12 mouse cellular contexts compared by ENCODE assay signal in the genomic region with DNA sequence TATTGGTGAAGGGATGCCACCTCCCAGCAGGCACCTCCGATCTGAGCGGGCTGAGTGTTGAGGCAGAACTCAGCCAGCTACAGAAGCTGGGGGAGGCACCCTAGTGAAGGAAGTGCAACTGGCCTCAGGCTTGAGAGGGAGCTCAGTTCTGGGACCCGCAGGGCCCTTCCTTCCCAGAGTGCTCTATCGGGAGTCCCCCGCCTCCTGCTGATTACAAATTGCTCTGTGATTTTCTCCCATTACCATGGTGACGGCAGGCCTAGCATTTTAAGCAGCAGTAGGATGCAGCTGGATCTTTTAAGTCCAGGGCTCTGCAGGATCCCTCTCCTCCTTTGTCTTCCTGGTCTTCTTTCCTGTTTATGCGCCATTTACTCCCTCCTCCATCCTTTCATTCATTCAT.
A peak's percentile ranks its signal among the peaks of the same experiment; 100 is the strongest.
DNase-seq lines count a peak whose midpoint lies in the region; ATAC-seq lines count a peak whose summit lies in the region.
"Had no signal": no experiment of that assay in that cellular context is flagged by ENCODE, and none has a peak within 500 bp of the region (broad histone marks: within the 10 kb centered on the region; RNA-seq: fewer than 3 reads in every experiment).

No protein-coding gene starts in this region.

- H3K4me3 ChIP-seq in forebrain, embryonic 16.5 days (replicated peaks; ENCODE audit: low read length) = no peak overlapping the region
- H3K4me3 ChIP-seq in midbrain, embryonic 14.5 days (replicated peaks; ENCODE audit: low read depth, low read length) = no peak overlapping the region
- H3K4me3 ChIP-seq in heart, embryonic 11.5 days (ENCODE audit: low read depth, low read length) = no peak overlapping the region
- H3K4me3 ChIP-seq in heart, embryonic 12.5 days = no peak overlapping the region

- DNase-seq in layer of hippocampus, adult 11-12 months (ENCODE audit: low spot score) = peak; percentile 35
- DNase-seq in layer of hippocampus, adult 9-10 months (ENCODE audit: low spot score) = no peak
- DNase-seq in brain, adult 2 months (ENCODE audit: low read depth, low spot score) = peak; percentile 84
- peak; percentile 86 for DNase-seq in midbrain, embryonic 14.5 days
- no peak for DNase-seq in c-Kit-positive CD71-positive TER-119-positive erythroid progenitor cells, embryonic 14.5 days (ENCODE audit: low spot score)
- DNase-seq: cerebellum, adult 11-12 months; heart, postnatal 36 days; lung, postnatal 14 days; thymus, adult 18-20 months had no signal

- H3K4me2 ChIP-seq in forebrain, embryonic 16.5 days (ENCODE audit: low read length) = 0 out of 2 replicates have a peak overlapping the region, but pooled peaks have one; percentile 6
- peak overlapping the region; percentile 21 for H3K4me2 ChIP-seq in midbrain, embryonic 14.5 days (ENCODE audit: low read length)
- no peak overlapping the region for H3K4me2 ChIP-seq in heart, embryonic 11.5 days
- no peak overlapping the region for H3K4me2 ChIP-seq in heart, embryonic 12.5 days

- ATAC-seq in forebrain, embryonic 16.5 days = peak; percentile 85
- peak; percentile 65 for ATAC-seq in midbrain, embryonic 14.5 days (ENCODE audit: low FRiP score, low TSS enrichment)
- no peak for ATAC-seq in heart, embryonic 11.5 days (replicated peaks; ENCODE audit: insufficient number of reproducible peaks, low FRiP score, low TSS enrichment)
- ATAC-seq in heart, embryonic 12.5 days (ENCODE audit: insufficient number of reproducible peaks, low FRiP score) = no peak

- H3K4me1 ChIP-seq in forebrain, embryonic 16.5 days (replicated peaks; ENCODE audit: control insufficient read depth, insufficient read depth, low read length) = peaks cover 63% of the 10 kb centered on the region
- H3K4me1 ChIP-seq in midbrain, embryonic 14.5 days (ENCODE audit: control insufficient read depth, insufficient read depth, low read length) = peaks cover 55% of the 10 kb centered on the region
- no peaks in the 10 kb centered on the region for H3K4me1 ChIP-seq in heart, embryonic 11.5 days (ENCODE audit: control insufficient read depth, insufficient read depth, low read length)
- H3K4me1 ChIP-seq in heart, embryonic 12.5 days (replicated peaks) = peaks cover 3% of the 10 kb centered on the region; the same call in 1 of the 2 replicates

- 4% methylated on average over 7 of the region's 7 CpGs for WGBS in forebrain, embryonic 16.5 days
- 1% methylated on average over 7 of the region's 7 CpGs for WGBS in midbrain, embryonic 14.5 days
- 22% methylated on average over 7 of the region's 7 CpGs for WGBS in heart, embryonic 11.5 days (ENCODE audit: insufficient replicate concordance)
- WGBS in heart, embryonic 12.5 days = 10% methylated on average over 7 of the region's 7 CpGs

- 0 out of 2 replicates have a peak overlapping the region, but pooled peaks have one; percentile 20 for H3K9ac ChIP-seq in forebrain, embryonic 16.5 days (replicated peaks; ENCODE audit: low read depth, low read length)
- peak overlapping the region; percentile 21; the same call in 1 of the 2 replicates for H3K9ac ChIP-seq in midbrain, embryonic 14.5 days (replicated peaks; ENCODE audit: low read length)
- no peak overlapping the region for H3K9ac ChIP-seq in heart, embryonic 11.5 days (ENCODE audit: low read depth, low read length)
- H3K9ac ChIP-seq in heart, embryonic 12.5 days = no peak overlapping the region

- H3K27ac ChIP-seq in forebrain, embryonic 16.5 days (ENCODE audit: low read length) = peak overlapping the region; percentile 84
- peak overlapping the region; percentile 81 for H3K27ac ChIP-seq in midbrain, embryonic 14.5 days (replicated peaks; ENCODE audit: low read depth, low read length)
- H3K27ac ChIP-seq in heart, embryonic 11.5 days (ENCODE audit: low read depth, low read length) = no peak overlapping the region
- no peak overlapping the region for H3K27ac ChIP-seq in heart, embryonic 12.5 days (ENCODE audit: poor library complexity, severe bottlenecking)

- no peaks in the 10 kb centered on the region for H3K9me3 ChIP-seq in forebrain, embryonic 16.5 days (ENCODE audit: control insufficient read depth, low read length)
- no peaks in the 10 kb centered on the region for H3K9me3 ChIP-seq in midbrain, embryonic 14.5 days (ENCODE audit: control insufficient read depth, low read length)
- H3K9me3 ChIP-seq in heart, embryonic 11.5 days (replicated peaks; ENCODE audit: control insufficient read depth, low read length) = no peaks in the 10 kb centered on the region
- H3K9me3 ChIP-seq in heart, embryonic 12.5 days (replicated peaks) = no peaks in the 10 kb centered on the region

- no peaks in the 10 kb centered on the region for H3K27me3 ChIP-seq in forebrain, embryonic 16.5 days (replicated peaks; ENCODE audit: control insufficient read depth, insufficient read depth, low read length)
- no peaks in the 10 kb centered on the region for H3K27me3 ChIP-seq in midbrain, embryonic 14.5 days (ENCODE audit: control insufficient read depth, insufficient read depth, low read length)
- H3K27me3 ChIP-seq in heart, embryonic 11.5 days (ENCODE audit: control insufficient read depth, insufficient read depth, low read length) = peaks cover 31% of the 10 kb centered on the region
- peaks cover 72% of the 10 kb centered on the region for H3K27me3 ChIP-seq in heart, embryonic 12.5 days (replicated peaks)

- H3K36me3 ChIP-seq in forebrain, embryonic 16.5 days (ENCODE audit: control insufficient read depth, insufficient read depth) = no peaks in the 10 kb centered on the region
- no peaks in the 10 kb centered on the region for H3K36me3 ChIP-seq in midbrain, embryonic 14.5 days (ENCODE audit: control insufficient read depth, insufficient read depth, low read length)
- no peaks in the 10 kb centered on the region for H3K36me3 ChIP-seq in heart, embryonic 11.5 days (ENCODE audit: control insufficient read depth, insufficient read depth, low read length)
- H3K36me3 ChIP-seq in heart, embryonic 12.5 days = no peaks in the 10 kb centered on the region

Comparison
In these comparisons a context has a peak if more than half of its experiments do, and no peak if none do; other contexts are left out.
1. DNase-seq: peak in layer of hippocampus, adult 11-12 months (single experiment), brain, adult 2 months (single experiment) and midbrain, embryonic 14.5 days (single experiment); none in layer of hippocampus, adult 9-10 months (single experiment) and c-Kit-positive CD71-positive TER-119-positive erythroid progenitor cells, embryonic 14.5 days (single experiment).
2. ATAC-seq: peak in forebrain, embryonic 16.5 days (single experiment) and midbrain, embryonic 14.5 days (single experiment); none in heart, embryonic 11.5 days (single experiment) and heart, embryonic 12.5 days (single experiment).
3. H3K27ac ChIP-seq: peak in forebrain, embryonic 16.5 days (single experiment) and midbrain, embryonic 14.5 days (single experiment); none in heart, embryonic 11.5 days (single experiment) and heart, embryonic 12.5 days (single experiment).
4. H3K4me2 ChIP-seq: peak in forebrain, embryonic 16.5 days (single experiment) and midbrain, embryonic 14.5 days (single experiment); none in heart, embryonic 11.5 days (single experiment) and heart, embryonic 12.5 days (single experiment).
5. H3K9ac ChIP-seq: peak in forebrain, embryonic 16.5 days (single experiment) and midbrain, embryonic 14.5 days (single experiment); none in heart, embryonic 11.5 days (single experiment) and heart, embryonic 12.5 days (single experiment).